Mouse (Mus musculus) olfactory bulb, adult 2 months (tissue): ENCODE measurements around the gene Fam222a. TPM values are rescaled to one million over a fixed set of nuclear protein-coding genes. Genes with fewer than 3 reads are reported as not detected.

Experiments used
- H3K27ac ChIP-seq: fragments of 200-500 bp; 2 replicates; pipeline ENCODE4 v1.5.1; 2012; ENCODE audit warnings: low read depth, low read length; ENCODE audit not compliant: insufficient read depth
- H3K4me1 ChIP-seq: fragments of 200-500 bp; 2 replicates; pipeline ENCODE4 v1.6.1; 2012; ENCODE audit warnings: low read length; ENCODE audit not compliant: control insufficient read depth, insufficient read depth
- H3K4me3 ChIP-seq: fragments of 200-500 bp; 2 replicates; pipeline ENCODE4 v1.5.1; 2012; ENCODE audit warnings: mild to moderate bottlenecking, low read depth, low read length, moderate library complexity; ENCODE audit not compliant: insufficient read depth
- CTCF ChIP-seq: fragments of 200-500 bp; IDR thresholded peaks from 2 replicates; pipeline ENCODE4 v1.5.1; 2012; ENCODE audit warnings: low read depth, mild to moderate bottlenecking, low read length, moderate library complexity; ENCODE audit not compliant: insufficient read depth
- POLR2A ChIP-seq: fragments of 200-500 bp; IDR thresholded peaks from 2 replicates; pipeline ENCODE4 v1.6.1; 2012; ENCODE audit warnings: mild to moderate bottlenecking, low read depth, low read length, moderate library complexity; ENCODE audit not compliant: insufficient read depth
- WGBS: fragments of 180-500 bp; shearing (Covaris S2); methylation state at CpG from one replicate; pipeline ENCODE4 v1.1.7; 2018; 5-methylcytosine and 5-hydroxymethylcytosine counted together
- polyA plus RNA-seq: library from polyadenylated mRNA; stranded (reverse); fragments of >200 nt; gene quantifications from 2 replicates; pipeline ENCODE4 v1.2.4, GENCODE M21; 2012; ENCODE audit warnings: low replicate concordance; ENCODE audit not compliant: missing spikeins, insufficient read depth, insufficient read length

The Fam222a gene
- polyA plus RNA-seq, 1 experiment, result not detected

- Histone ChIP-seq H3K4me1 (peaks cover 26% of the 10 kb centered on the region), H3K4me3 (no peak overlapping the region), H3K27ac (no peak overlapping the region)
- TF ChIP-seq CTCF (no peak), POLR2A (no peak)
- 92% methylated on average over 6 of the region's 6 CpGs for WGBS
Observed at GRCm38 (mm10) chr5:114543656-114544055, 24.2 kb upstream of the Fam222a start.

GRCm38 (mm10) chr5:114544205-114544604 lies 23.6 kb upstream of the Fam222a start:
- Histone ChIP-seq H3K4me1 (peaks cover 20% of the 10 kb centered on the region), H3K4me3 (no peak overlapping the region), H3K27ac (no peak overlapping the region)
- 94% methylated on average over 4 of the region's 4 CpGs for WGBS
- TF ChIP-seq CTCF (no peak), POLR2A (no peak)

GRCm38 (mm10) chr5:114545076-114545475 lies 22.7 kb upstream of the Fam222a start:
- 53% methylated on average over 9 of the region's 9 CpGs for WGBS
- H3K27ac ChIP-seq, result no peak overlapping the region
- H3K4me3 ChIP-seq, result no peak overlapping the region
- TF ChIP-seq CTCF (no peak), POLR2A (no peak)
- peaks cover 13% of the 10 kb centered on the region for H3K4me1 ChIP-seq

GRCm38 (mm10) chr5:114548976-114549375 lies 18.8 kb upstream of the Fam222a start:
- 94% methylated on average over 10 of the region's 10 CpGs for WGBS
- no peak overlapping the region for H3K27ac ChIP-seq
- no peak overlapping the region for H3K4me3 ChIP-seq
- peaks cover 26% of the 10 kb centered on the region for H3K4me1 ChIP-seq
- no peak for TF ChIP-seq POLR2A
- TF ChIP-seq CTCF, result no peak

GRCm38 (mm10) chr5:114549770-114550169 lies 18.0 kb upstream of the Fam222a start:
- 83% methylated on average over 3 of the region's 3 CpGs for WGBS
- no peak overlapping the region for H3K4me3 ChIP-seq
- H3K27ac ChIP-seq, result no peak overlapping the region
- TF ChIP-seq POLR2A, result no peak
- peaks cover 26% of the 10 kb centered on the region for H3K4me1 ChIP-seq

- no peak for TF ChIP-seq POLR2A
- 51% methylated on average over 7 of the region's 7 CpGs for WGBS
- Histone ChIP-seq H3K4me3 (no peak overlapping the region), H3K27ac (no peak overlapping the region), H3K4me1 (peaks cover 24% of the 10 kb centered on the region)
Observed at GRCm38 (mm10) chr5:114550431-114550830, 17.4 kb upstream of the Fam222a start.

GRCm38 (mm10) chr5:114550886-114551492 lies 16.8 kb upstream of the Fam222a start:
- Histone ChIP-seq H3K4me1 (peaks cover 24% of the 10 kb centered on the region), H3K27ac (no peak overlapping the region), H3K4me3 (no peak overlapping the region)
- 42% methylated on average over 6 of the region's 6 CpGs for WGBS
- TF ChIP-seq CTCF (no peak), POLR2A (no peak)

GRCm38 (mm10) chr5:114552507-114553208 lies 15.2 kb upstream of the Fam222a start:
- WGBS, result 60% methylated on average over 13 of the region's 13 CpGs
- TF ChIP-seq POLR2A, result no peak
- H3K4me1 ChIP-seq, result peaks cover 24% of the 10 kb centered on the region
- H3K4me3 ChIP-seq, result no peak overlapping the region
- H3K27ac ChIP-seq, result no peak overlapping the region

- Histone ChIP-seq H3K4me1 (peaks cover 24% of the 10 kb centered on the region), H3K27ac (no peak overlapping the region), H3K4me3 (no peak overlapping the region)
- WGBS, result 58% methylated on average over 8 of the region's 8 CpGs
- TF ChIP-seq CTCF (no peak), POLR2A (no peak)
Observed at GRCm38 (mm10) chr5:114553706-114554105, 14.1 kb upstream of the Fam222a start.
